Mouse (Mus musculus) ES-E14 (cell line): Measurements from ENCODE around the gene Zrsr1.
A peak's percentile ranks its signal among the peaks of the same experiment; 100 is the strongest.

Source experiments
- ZC3H11A ChIP-seq: IDR thresholded peaks from 2 replicates; pipeline ENCODE4 v1.6.1; 2012; ENCODE audit warnings: low read depth, mild to moderate bottlenecking, inconsistent platforms, low read length, borderline replicate concordance
- ZNF384 ChIP-seq: IDR thresholded peaks from 2 replicates; pipeline ENCODE4 v1.6.1; 2012; ENCODE audit warnings: low read depth, low read length, inconsistent platforms

- TF ChIP-seq ZC3H11A (peak; percentile 82), ZNF384 (no peak)
Measured at GRCm38 (mm10) chr11:22956830-22957229, 15.0 kb upstream of the Zrsr1 start.
